Comparison of ENCODE assay signal across 8 mouse cellular contexts in genomic region chr9:64926201-64926991, GRCm38 (mm10). TPM values are rescaled to one million over a fixed set of nuclear protein-coding genes. Genes with fewer than 3 reads are reported as not detected.
DNase-seq lines count a peak whose midpoint lies in the region; ATAC-seq lines count a peak whose summit lies in the region.
"Had no signal": no experiment of that assay in that cellular context is flagged by ENCODE, and none has a peak within 500 bp of the region (broad histone marks: within the 10 kb centered on the region; RNA-seq: fewer than 3 reads in every experiment).

No protein-coding gene starts in this region.

- peak overlapping the region; percentile 87 for H3K27ac ChIP-seq in heart, embryonic 15.5 days
- no peak overlapping the region for H3K27ac ChIP-seq in stomach, embryonic 14.5 days (ENCODE audit: low read length)
- H3K27ac ChIP-seq: embryonic facial prominence, embryonic 12.5 days had no signal

- intact Hi-C loops in left cerebral cortex, postnatal 14 days (cut with DNase I): no loop called here

- H3K36me3 ChIP-seq in heart, embryonic 15.5 days: no peaks in the 10 kb centered on the region
- no peaks in the 10 kb centered on the region for H3K36me3 ChIP-seq in stomach, embryonic 14.5 days (ENCODE audit: control insufficient read depth, insufficient read depth, low read length)
- H3K36me3 ChIP-seq: embryonic facial prominence, embryonic 12.5 days had no signal

- no peak overlapping the region for H3K4me3 ChIP-seq in heart, embryonic 15.5 days
- H3K4me3 ChIP-seq in stomach, embryonic 14.5 days (ENCODE audit: low read depth, low read length): no peak overlapping the region
- H3K4me3 ChIP-seq: embryonic facial prominence, embryonic 12.5 days had no signal

- no peaks in the 10 kb centered on the region for H3K27me3 ChIP-seq in heart, embryonic 15.5 days
- no peaks in the 10 kb centered on the region for H3K27me3 ChIP-seq in stomach, embryonic 14.5 days (ENCODE audit: control insufficient read depth, insufficient read depth, low read length)
- H3K27me3 ChIP-seq: embryonic facial prominence, embryonic 12.5 days had no signal

- 0 out of 2 replicates have a peak overlapping the region, but pooled peaks have one; percentile 31 for H3K4me2 ChIP-seq in heart, embryonic 15.5 days
- H3K4me2 ChIP-seq in stomach, embryonic 14.5 days (replicated peaks; ENCODE audit: low read depth, low read length): no peak overlapping the region
- H3K4me2 ChIP-seq: embryonic facial prominence, embryonic 12.5 days had no signal

- DNase-seq in 3134 (ENCODE audit: extremely low read depth, insufficient read length, low spot score) (peak; percentile 44), 3T3-L1 (ENCODE audit: low read depth, low spot score) (peak; percentile 99)
- peak; percentile 75 to 84 for DNase-seq in cerebellum, postnatal 14 days
- DNase-seq in left cerebral cortex, postnatal 14 days (ENCODE audit: low spot score in 2 of 2): peak; percentile 84 to 94
- DNase-seq in spleen, adult 18-20 months: no peak

- peak; percentile 93 for ATAC-seq in heart, embryonic 15.5 days (replicated peaks; ENCODE audit: insufficient number of reproducible peaks, insufficient read depth, low FRiP score, low read depth)
- ATAC-seq in stomach, embryonic 14.5 days (ENCODE audit: insufficient number of reproducible peaks, insufficient read depth, low FRiP score, low read depth): peak; percentile 33; the same call in 1 of the 2 replicates

- H3K9me3 ChIP-seq in heart, embryonic 15.5 days (replicated peaks): no peaks in the 10 kb centered on the region
- no peaks in the 10 kb centered on the region for H3K9me3 ChIP-seq in stomach, embryonic 14.5 days (ENCODE audit: control insufficient read depth, low read depth, low read length)
- H3K9me3 ChIP-seq: embryonic facial prominence, embryonic 12.5 days had no signal

- H3K9ac ChIP-seq in heart, embryonic 15.5 days: 0 out of 2 replicates have a peak overlapping the region, but pooled peaks have one; percentile 6
- no peak overlapping the region for H3K9ac ChIP-seq in stomach, embryonic 14.5 days (replicated peaks; ENCODE audit: low read depth, low read length)
- H3K9ac ChIP-seq: embryonic facial prominence, embryonic 12.5 days had no signal

- WGBS in heart, embryonic 15.5 days: 42% methylated on average over 8 of the region's 8 CpGs
- 74% methylated on average over 8 of the region's 8 CpGs for WGBS in stomach, embryonic 14.5 days

- H3K4me1 ChIP-seq in heart, embryonic 15.5 days (replicated peaks): peaks cover 33% of the 10 kb centered on the region
- no peaks in the 10 kb centered on the region; the same call in 1 of the 2 replicates for H3K4me1 ChIP-seq in stomach, embryonic 14.5 days (ENCODE audit: control insufficient read depth, insufficient read depth, low read length)
- H3K4me1 ChIP-seq: embryonic facial prominence, embryonic 12.5 days had no signal

RNA-seq across cellular contexts. Expression of gene Slc24a1, which starts 25.0 kb away (rescaled TPM):
- polyA plus RNA-seq in heart, embryonic 15.5 days (2015; fragmentation: Nextera tagmentation; extraction: Ambion mirVana): 0.03 and 0.04 TPM in 2 replicates
- total RNA-seq in left cerebral cortex, postnatal 14 days (2021): under 1 TPM; 0.15 to 0.26 TPM
- not detected in 2 replicates for polyA plus RNA-seq in stomach, embryonic 14.5 days (2014; fragmentation: Nextera tagmentation; extraction: Ambion mirVana)

RNA-seq across cellular contexts. Expression of gene Ints14, which starts 34.3 kb away (rescaled TPM):
- polyA plus RNA-seq in heart, embryonic 15.5 days (2015; fragmentation: Nextera tagmentation; extraction: Ambion mirVana): 32.5 and 36.9 TPM in 2 replicates
- 10 to 100 TPM; 21.5 to 21.8 TPM for total RNA-seq in left cerebral cortex, postnatal 14 days (2021)
- 53.2 and 56.2 TPM in 2 replicates for polyA plus RNA-seq in stomach, embryonic 14.5 days (2014; fragmentation: Nextera tagmentation; extraction: Ambion mirVana)

Comparison
In these comparisons a context has a peak if more than half of its experiments do, and no peak if none do; other contexts are left out.
1. DNase-seq: peak in 3134 (single experiment), 3T3-L1 (single experiment), cerebellum, postnatal 14 days (2 of 2) and left cerebral cortex, postnatal 14 days (2 of 2); none in spleen, adult 18-20 months (0 of 2).